Mouse (Mus musculus): ENCODE measurements around the gene Fam126b.

GRCm38 (mm10) chr1:58613786-58614185, 27.7 kb upstream of the Fam126b start:
- TF ChIP-seq CTCF (IDR thresholded peaks at IDR 0.05; ENCODE audit: low read depth) (no peak), EP300 (IDR thresholded peaks at IDR 0.05; ENCODE audit: low read depth) (no peak)
